Mouse (Mus musculus): ENCODE results near the gene Dpy19l1.

DNA sequence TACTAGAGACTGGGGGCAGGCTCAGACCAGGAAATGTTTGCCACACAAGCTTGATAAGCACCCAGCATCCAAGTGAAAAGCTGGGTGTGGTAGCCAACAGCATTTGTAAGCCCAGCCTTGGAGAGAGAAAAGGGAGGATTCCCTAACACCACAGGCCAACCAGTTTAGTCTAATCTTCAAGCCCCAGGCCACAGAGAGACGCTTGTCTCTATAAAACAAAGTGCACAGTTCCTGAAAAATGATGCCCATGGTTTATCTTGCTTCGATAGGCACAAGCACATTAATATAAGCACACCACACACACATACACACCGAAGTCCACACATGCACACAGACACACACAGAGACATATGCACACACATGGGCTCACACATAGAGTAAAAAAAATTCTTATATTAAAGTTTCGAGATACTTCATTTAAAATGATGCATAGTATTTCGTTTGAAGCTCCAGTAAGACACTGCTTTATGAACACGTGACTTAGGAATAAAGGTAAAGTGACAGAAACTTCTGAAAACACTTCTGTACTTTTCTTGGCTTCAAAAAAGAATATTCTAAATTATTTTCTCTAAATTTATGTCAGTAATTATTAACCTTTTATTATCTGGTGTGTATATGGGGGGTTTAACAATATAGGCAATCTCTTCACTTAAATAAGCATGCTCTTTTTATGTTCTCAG is 14.4 kb downstream of the Dpy19l1 start:
- TF ChIP-seq CTCF (IDR thresholded peaks at IDR 0.05; ENCODE audit: low read depth) = no peak
- peak; percentile 94 for TF ChIP-seq EP300 (IDR thresholded peaks at IDR 0.05; ENCODE audit: low read depth)

Data from liver, postnatal 0 days (tissue).